Mouse (Mus musculus) CH12F3 (cell line): ENCODE results near the gene Klk1b27.
"Not testable (repeated sequence)": the region's sequence is repeated elsewhere in the genome, so short reads cannot be mapped to it uniquely, and the experiment has no call there.

Experiments
- in situ Hi-C: fragments of 300-500 bp; cut with MboI; formaldehyde crosslinking; loops from 2 replicates; pipeline ENCODE4 v1.14.3; 2020; ENCODE audit warnings: low sequenced_read_pairs

Gene Klk1b27

GRCm38 (mm10) chr7:44051990-44052389 is at the start of gene Klk1b27:
Klk1b27 (plus strand) TSS chr7:44052290.
- in situ Hi-C loops, result not testable (repeated sequence)

GRCm38 (mm10) chr7:44004847-44005246 is 47.2 kb upstream of the Klk1b27 start:
- in situ Hi-C loops, result no loop called here

DNA sequence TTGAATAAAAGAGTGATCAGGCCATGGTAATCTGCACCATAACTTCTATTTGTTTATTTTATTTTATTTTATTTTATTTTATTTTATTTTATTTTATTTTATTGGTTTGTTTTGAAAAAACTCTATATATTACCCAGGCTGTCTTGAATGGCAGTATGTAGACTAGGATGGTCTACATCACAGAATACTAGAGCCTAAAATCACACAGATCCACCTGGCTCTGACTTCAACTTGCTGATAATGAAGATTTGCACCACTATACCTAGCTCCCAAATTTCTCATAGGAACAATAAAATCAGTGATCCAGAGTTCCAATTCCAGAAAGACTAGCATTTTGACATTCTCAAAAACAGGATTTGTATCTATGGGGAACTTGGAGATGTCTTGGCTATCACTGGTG is 40.2 kb upstream of the Klk1b27 start, which contains the start of gene Klk1b26:
Gene Klk1b26, plus strand, starts transcription at position 301 of the 400 bp plus-strand sequence.
- in situ Hi-C loops, result not testable (repeated sequence)

- in situ Hi-C loops, result not testable (repeated sequence)
These were observed 37.4 kb upstream of the Klk1b27 start for GRCm38 (mm10) chr7:44014666-44015065.

DNA sequence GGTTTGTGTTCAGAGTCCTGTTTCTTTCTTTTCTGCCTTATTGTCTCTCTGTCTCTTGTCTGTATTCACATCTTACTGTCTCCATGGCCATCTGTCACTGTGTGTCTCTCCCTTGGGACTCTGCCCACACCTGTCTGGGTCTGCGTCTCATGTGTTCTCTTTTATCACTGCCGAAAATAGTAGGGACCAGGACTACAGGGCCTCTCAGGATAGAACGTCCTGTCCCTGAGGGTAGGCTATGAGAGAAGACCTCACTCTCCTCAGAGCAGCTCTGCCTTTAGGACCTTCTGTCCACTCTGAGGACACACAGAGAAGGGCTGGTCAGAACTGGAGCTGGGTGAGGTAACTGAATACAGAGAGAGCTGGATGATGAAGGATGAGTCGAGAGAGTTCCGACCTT is 37.0 kb upstream of the Klk1b27 start:
- in situ Hi-C loops, result no loop called here

DNA sequence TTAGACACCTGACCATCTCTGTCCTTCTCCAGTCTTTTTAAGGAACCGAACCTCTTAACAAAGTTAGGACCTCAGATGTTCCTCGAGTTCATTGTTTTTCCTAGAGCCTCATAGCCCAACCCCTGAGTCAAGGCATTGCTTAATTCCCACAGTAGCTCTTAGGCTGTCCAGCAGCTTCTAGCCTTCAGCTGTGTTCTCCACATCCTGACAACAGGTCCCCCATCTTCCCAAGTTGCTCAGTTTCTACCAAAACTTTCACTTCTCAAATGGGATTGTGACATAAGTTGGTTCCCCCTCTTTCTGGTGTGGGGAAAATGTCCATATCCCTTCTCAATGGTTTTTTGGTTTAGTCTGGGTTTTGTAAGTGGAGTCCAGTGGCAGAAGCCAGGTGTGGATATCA is 20.0 kb downstream of the Klk1b27 start:
- in situ Hi-C loops, result loop anchor here (5.0 kb wide), 1 partner anchor 85 kb away; no protein-coding TSS in a partner anchor

- in situ Hi-C loops, result no loop called here
These were observed 25.6 kb downstream of the Klk1b27 start for GRCm38 (mm10) chr7:44077703-44078102.

DNA sequence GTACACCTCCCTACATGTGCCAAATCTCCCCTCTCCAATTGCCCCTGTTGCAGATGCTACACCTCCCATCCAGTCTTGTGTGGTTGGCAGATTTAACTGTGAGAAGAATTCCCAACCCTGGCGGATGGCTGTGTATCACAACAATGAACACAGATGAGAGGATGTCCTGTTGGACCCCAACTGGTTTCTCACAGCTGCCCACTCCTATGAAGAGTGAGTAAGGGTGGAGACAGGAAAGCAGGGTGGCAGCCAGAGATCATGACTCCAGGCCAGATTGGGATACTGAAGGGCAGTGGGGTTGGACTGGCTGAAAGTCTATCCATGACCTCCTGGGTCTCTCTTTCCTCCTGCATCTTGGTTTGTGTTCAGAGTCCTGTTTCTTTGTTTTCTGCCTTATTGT is 44.0 kb downstream of the Klk1b27 start:
- in situ Hi-C loops, result no loop called here

- in situ Hi-C loops, result not testable (repeated sequence)
These were observed 49.9 kb downstream of the Klk1b27 start, which contains the start of gene Klk1b21 for GRCm38 (mm10) chr7:44102028-44102427. Klk1b21 (plus strand) TSS chr7:44102328.
